Mouse (Mus musculus) left cerebral cortex, adult 2 months (tissue): Measurements from ENCODE around the gene Ipo13. TPM values are rescaled to one million over a fixed set of nuclear protein-coding genes. Genes with fewer than 3 reads are reported as not detected.

ENCODE experiments used
- DNase-seq, 2 experiments: peaks; one replicate each; pipeline ENCODE4 v3.0.0; 2021 to 2022; ENCODE audit warnings: low spot score in 2 of 2, mixed read lengths in 1 of 2; ENCODE audit errors: extremely low spot score in 1 of 2
- H3K27ac ChIP-seq: fragments of 200-600 bp; 2 replicates; pipeline ENCODE4 v1.8.1; 2022
- H3K4me3 ChIP-seq: fragments of 200-600 bp; 2 replicates; pipeline ENCODE4 v1.8.1; 2022
- CTCF ChIP-seq: fragments of 200-600 bp; IDR thresholded peaks from 2 replicates; pipeline ENCODE4 v1.8.1; 2022; ENCODE audit warnings: antibody characterized with exemption, mild to moderate bottlenecking, moderate library complexity
- intact Hi-C: fragments of 180-260 bp; cut with DNase I; formaldehyde crosslinking; loops from one replicate; pipeline ENCODE4 v1.15.1; 2025
- total RNA-seq, 2 experiments: library from RNA; stranded (reverse); gene quantifications; 2 replicates each; pipeline ENCODE4 v1.2.3; 2021

The Ipo13 gene
- total RNA-seq, 2 experiments from 2014 or later, result 115 to 123 TPM

DNA sequence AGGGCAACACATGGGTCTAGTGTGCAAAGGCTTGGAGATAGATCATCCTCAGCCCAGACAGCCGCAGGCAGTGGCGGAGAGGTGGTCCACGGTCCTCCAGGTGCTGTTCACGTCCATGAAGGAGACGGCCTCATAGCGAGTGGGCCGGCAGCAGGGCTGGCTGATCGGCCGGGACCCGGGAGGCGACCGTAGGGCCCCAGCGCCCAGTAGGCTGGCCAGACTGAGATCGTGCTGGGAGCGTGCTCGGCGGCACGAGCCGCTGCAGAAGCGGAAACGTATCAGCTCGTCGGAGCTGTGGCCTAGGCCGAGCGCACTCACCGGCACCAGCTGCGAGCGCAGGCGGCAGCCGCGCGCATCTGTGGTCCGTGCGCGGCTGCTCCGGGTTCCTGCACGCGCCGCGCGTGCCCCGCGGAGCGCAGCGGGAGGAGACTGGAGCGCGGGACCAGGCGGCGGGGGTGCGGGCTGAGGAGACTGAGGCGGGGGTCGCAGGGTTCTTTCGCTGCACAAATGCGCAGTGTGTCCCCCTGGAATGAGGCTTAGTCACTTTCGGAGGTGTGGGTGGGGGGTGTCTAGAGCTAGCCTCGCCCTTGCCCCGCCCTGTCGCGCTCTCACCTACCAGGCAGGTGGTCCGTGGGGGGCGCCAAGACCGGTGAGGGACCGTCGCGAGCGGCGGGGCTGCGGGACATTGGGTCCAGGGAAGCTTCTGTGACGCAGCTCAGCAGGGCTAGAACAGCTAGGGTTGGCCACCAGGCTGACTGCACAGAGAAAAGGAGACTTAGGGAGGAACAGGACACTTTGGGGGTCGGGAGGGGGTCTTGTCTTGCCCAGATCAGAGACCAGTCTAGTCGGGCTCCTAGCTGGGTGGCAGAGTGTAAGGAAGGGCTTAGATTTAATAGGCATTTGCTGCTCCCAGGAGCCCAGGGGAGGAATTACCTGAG lies 12.0 kb upstream of the Ipo13 start:
- peak; percentile 70 to 72 for DNase-seq
- Histone ChIP-seq H3K27ac (peak overlapping the region; percentile 82), H3K4me3 (peak overlapping the region; percentile 58)
- TF ChIP-seq CTCF, result no peak
- intact Hi-C loops, result loop anchor here (5.0 kb wide), 2 partner anchors 100 to 365 kb away; partner anchors contain the start of gene Ptprf

DNA sequence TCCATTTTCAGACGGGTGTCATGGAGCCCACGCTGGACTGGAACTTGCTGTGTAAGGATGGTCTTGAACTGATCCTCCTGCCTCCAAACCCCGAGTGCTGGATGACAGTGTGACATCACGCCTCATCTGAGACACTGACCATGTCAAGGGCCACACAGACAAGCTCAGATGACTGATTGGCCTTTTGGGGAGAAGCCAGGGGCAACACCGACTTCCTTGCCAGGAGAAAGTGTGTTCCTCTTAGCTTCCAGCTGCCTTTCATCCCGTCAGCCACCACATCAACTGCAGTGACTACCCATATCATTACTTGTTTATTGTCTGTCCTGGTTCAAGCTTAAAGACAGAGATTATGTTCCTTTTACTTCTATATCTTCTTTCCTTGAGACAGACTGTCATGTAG lies 10.1 kb upstream of the Ipo13 start:
- no peak overlapping the region for H3K4me3 ChIP-seq
- no peak overlapping the region for H3K27ac ChIP-seq
- intact Hi-C loops, result loop anchor here (5.0 kb wide), 2 partner anchors 98 to 367 kb away; partner anchors contain the start of gene Ptprf
- no peak for DNase-seq
- no peak for TF ChIP-seq CTCF

GRCm38 (mm10) chr4:117923450-117923849 lies 8.7 kb upstream of the Ipo13 start:
- intact Hi-C loops, result no loop called here
- Histone ChIP-seq H3K4me3 (no peak overlapping the region), H3K27ac (no peak overlapping the region)
- no peak for DNase-seq
- no peak for TF ChIP-seq CTCF

DNA sequence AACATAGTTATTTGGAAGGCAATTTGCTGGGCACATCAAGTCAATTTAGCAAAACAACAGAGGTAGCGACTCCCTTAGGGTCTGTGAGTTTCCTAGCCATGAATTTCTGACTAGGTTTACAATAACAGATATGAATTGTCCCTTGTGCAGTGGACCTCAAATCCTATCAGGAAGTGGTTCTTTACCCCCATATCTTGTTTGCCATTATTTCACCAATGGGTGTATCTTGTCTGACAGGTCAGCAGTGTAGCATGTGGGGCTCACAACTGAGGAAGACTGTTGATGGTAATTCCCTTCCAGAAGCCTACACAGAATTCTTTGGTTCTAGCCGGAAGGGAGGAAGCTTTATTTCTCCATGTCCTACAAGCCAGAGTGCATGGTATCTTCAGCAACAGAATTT lies 6.6 kb upstream of the Ipo13 start:
- no peak for TF ChIP-seq CTCF
- H3K27ac ChIP-seq, result no peak overlapping the region
- intact Hi-C loops, result no loop called here
- DNase-seq, result no peak
- no peak overlapping the region for H3K4me3 ChIP-seq

DNA sequence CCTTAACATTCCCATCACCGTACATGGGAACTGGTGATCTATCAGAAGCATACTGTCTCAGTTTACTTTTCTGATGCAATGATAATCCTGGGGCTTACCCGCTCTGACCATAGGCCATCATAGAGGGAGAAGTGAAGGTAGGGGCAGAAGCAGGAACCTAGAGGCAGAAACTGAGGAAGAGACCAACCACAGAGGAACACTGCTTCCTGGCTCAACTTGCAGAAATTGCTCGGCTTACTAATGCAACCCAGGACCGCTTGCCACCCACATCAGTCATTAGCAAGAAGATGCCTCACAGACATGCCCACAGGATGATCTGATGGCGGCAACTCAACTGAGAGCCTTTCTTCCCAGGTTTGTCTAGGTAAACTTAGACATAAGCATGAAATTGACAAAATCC lies 4.0 kb upstream of the Ipo13 start:
- intact Hi-C loops, result no loop called here
- no peak for DNase-seq
- H3K4me3 ChIP-seq, result no peak overlapping the region
- H3K27ac ChIP-seq, result no peak overlapping the region
- TF ChIP-seq CTCF, result no peak

GRCm38 (mm10) chr4:117918261-117918660 lies 3.5 kb upstream of the Ipo13 start:
- Histone ChIP-seq H3K4me3 (no peak overlapping the region), H3K27ac (no peak overlapping the region)
- DNase-seq, result no peak
- no peak for TF ChIP-seq CTCF
- intact Hi-C loops, result no loop called here

- Histone ChIP-seq H3K27ac (no peak overlapping the region), H3K4me3 (no peak overlapping the region)
- intact Hi-C loops, result no loop called here
- DNase-seq, result no peak
- no peak for TF ChIP-seq CTCF
Observed at GRCm38 (mm10) chr4:117917847-117918246, 3.0 kb upstream of the Ipo13 start.

DNA sequence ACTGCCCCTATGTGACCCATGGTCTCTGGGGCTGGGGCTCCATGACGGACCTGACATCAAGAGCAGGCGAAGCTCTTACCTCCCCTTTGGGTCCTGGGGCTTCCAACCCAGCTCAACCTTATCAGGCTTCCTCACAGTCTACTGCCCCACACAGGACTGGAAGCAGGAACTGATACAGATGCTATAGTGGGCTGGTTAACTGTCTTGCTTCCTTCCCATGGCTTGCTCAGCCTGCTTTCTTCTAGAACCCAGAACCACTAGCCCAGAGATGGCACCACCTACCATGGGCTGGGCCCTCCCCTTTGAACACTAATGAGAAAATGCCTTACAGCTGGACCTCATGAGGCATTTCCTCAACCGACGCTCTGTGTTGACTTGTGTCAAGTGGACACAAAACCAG lies 2.6 kb upstream of the Ipo13 start:
- intact Hi-C loops, result no loop called here

GRCm38 (mm10) chr4:117916386-117916785 lies 1.6 kb upstream of the Ipo13 start:
- intact Hi-C loops, result no loop called here
- TF ChIP-seq CTCF, result no peak
- no peak for DNase-seq

More for the DNA sequence above, 2.6 kb upstream of the Ipo13 start:
- Histone ChIP-seq H3K27ac (no peak overlapping the region), H3K4me3 (no peak overlapping the region)
- no peak for DNase-seq
- TF ChIP-seq CTCF, result no peak

GRCm38 (mm10) chr4:117915489-117916105 lies 798 bp upstream of the Ipo13 start:
- peak overlapping the region; percentile 100 for H3K27ac ChIP-seq
- H3K4me3 ChIP-seq, result peak overlapping the region; percentile 95
- DNase-seq, result no peak
- TF ChIP-seq CTCF, result no peak
- intact Hi-C loops, result loop anchor here (2.0 kb wide), 1 partner anchor 29 kb away; the partner anchor contains the start of gene Atp6v0b

More at GRCm38 (mm10) chr4:117916386-117916785, 1.6 kb upstream of the Ipo13 start:
- Histone ChIP-seq H3K4me3 (no peak overlapping the region), H3K27ac (no peak overlapping the region)

- TF ChIP-seq CTCF, result no peak
- peak overlapping the region; percentile 95 for H3K4me3 ChIP-seq
- peak overlapping the region; percentile 100 for H3K27ac ChIP-seq
- no peak for DNase-seq
- intact Hi-C loops, result loop anchor here (2.0 kb wide), 1 partner anchor 27 kb away; the partner anchor contains the start of gene Atp6v0b
Observed at GRCm38 (mm10) chr4:117914031-117914430, 768 bp downstream of the Ipo13 start.

DNA sequence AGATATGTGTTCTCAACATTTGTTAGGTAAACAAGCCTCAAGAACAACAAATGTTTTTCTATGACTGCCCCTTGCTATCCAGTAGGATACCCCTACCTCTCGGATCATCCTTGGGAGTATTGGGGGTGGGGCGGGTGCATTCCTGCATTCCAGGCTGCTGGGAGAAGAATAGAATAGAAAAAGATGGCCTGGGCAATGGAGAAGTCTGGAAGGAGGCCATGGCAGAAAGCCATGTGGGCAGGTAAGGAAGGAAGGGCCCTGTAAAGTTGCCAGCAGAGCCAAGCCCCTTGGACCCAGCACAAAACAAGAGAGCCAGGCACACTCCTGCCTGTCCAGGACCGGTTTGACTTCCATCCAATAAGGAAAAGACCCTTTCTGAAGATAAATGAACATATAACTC lies 1.4 kb downstream of the Ipo13 start:
- H3K27ac ChIP-seq, result no peak overlapping the region
- peak overlapping the region; percentile 95 for H3K4me3 ChIP-seq
- DNase-seq, result no peak
- intact Hi-C loops, result no loop called here
- no peak for TF ChIP-seq CTCF
